Mouse (Mus musculus): ENCODE results near the gene Pkd1l1.

DNA sequence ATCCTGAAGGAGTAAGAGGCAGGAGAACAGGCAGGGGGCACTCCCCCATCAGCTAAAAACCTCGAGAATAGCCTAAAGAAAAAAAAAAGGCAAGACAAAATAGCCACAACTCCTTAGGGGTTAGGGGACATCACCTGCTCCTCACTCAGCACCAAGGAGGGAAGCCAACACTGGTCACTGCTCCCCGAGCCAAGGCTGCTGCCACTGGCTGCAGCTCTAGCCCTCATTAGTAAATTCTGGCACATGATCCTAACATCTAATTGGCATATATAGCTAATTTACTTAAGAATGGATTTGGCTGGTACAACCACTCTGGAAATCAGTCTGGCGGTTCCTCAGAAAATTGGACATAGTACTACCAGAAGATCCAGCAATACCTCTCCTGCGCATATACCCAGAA is 166.1 kb downstream of the Pkd1l1 start:
- TF ChIP-seq CTCF (IDR thresholded peaks at IDR 0.05; ENCODE audit: low read depth, low read length): no peak
- TF ChIP-seq POLR2A (IDR thresholded peaks at IDR 0.05; ENCODE audit: insufficient read depth, low read length): no peak

Measured in ES-Bruce4 (cell line).